Comparison of ENCODE assay signal across 11 mouse cellular contexts in genomic region chr2:125428811-125429438, GRCm38 (mm10).
DNase-seq lines count a peak whose midpoint lies in the region; ATAC-seq and TF ChIP-seq lines count a peak whose summit lies in the region.
"Had no signal": no experiment of that assay in that cellular context is flagged by ENCODE, and none has a peak within 500 bp of the region (broad histone marks: within the 10 kb centered on the region; RNA-seq: fewer than 3 reads in every experiment).

No protein-coding gene starts in this region.

- no peak overlapping the region for H3K9ac ChIP-seq in kidney, embryonic 15.5 days
- H3K9ac ChIP-seq in hindbrain, embryonic 13.5 days, result no peak overlapping the region
- H3K9ac ChIP-seq: limb, embryonic 15.5 days had no signal

- TF ChIP-seq CTCF in kidney, adult 2 months (conservative IDR thresholded peaks at IDR 0.05; ENCODE audit: insufficient read depth, insufficient read length, low read depth, low read length), result no peak

- no peak for DNase-seq in cerebellum, adult 11-12 months
- peak; percentile 53 for DNase-seq in kidney, adult 2 months
- peak; percentile 40 to 67 for DNase-seq in gastrocnemius, adult 8-10 months (ENCODE audit: low spot score in 2 of 2)
- DNase-seq in lung, postnatal 10 days, result peak; percentile 35
- DNase-seq in natural killer cell, adult 2 months (ENCODE audit: low spot score in 2 of 2), result no peak

- peaks cover 12% of the 10 kb centered on the region for H3K4me1 ChIP-seq in kidney, adult 2 months (ENCODE audit: control insufficient read depth, insufficient read depth, low read length)
- H3K4me1 ChIP-seq in kidney, embryonic 15.5 days, result no peaks in the 10 kb centered on the region
- no peaks in the 10 kb centered on the region for H3K4me1 ChIP-seq in hindbrain, embryonic 13.5 days (replicated peaks)

- no peaks in the 10 kb centered on the region for H3K36me3 ChIP-seq in kidney, adult 2 months (ENCODE audit: control insufficient read depth, insufficient read depth, low read length)
- H3K36me3 ChIP-seq in kidney, embryonic 15.5 days, result no peaks in the 10 kb centered on the region
- H3K36me3 ChIP-seq in hindbrain, embryonic 13.5 days, result no peaks in the 10 kb centered on the region

- no peak overlapping the region for H3K4me3 ChIP-seq in kidney, adult 2 months (ENCODE audit: insufficient read depth, low read depth, low read length)
- no peak overlapping the region for H3K4me3 ChIP-seq in kidney, embryonic 15.5 days (replicated peaks)
- H3K4me3 ChIP-seq in hindbrain, embryonic 13.5 days, result no peak overlapping the region
- H3K4me3 ChIP-seq: limb, embryonic 15.5 days had no signal

- no peak overlapping the region for H3K4me2 ChIP-seq in kidney, embryonic 15.5 days
- no peak overlapping the region for H3K4me2 ChIP-seq in hindbrain, embryonic 13.5 days
- H3K4me2 ChIP-seq: limb, embryonic 15.5 days had no signal

- no peaks in the 10 kb centered on the region for H3K27me3 ChIP-seq in kidney, adult 2 months (replicated peaks; ENCODE audit: control insufficient read depth, insufficient read depth, low read length)
- H3K27me3 ChIP-seq in kidney, embryonic 15.5 days, result no peaks in the 10 kb centered on the region
- no peaks in the 10 kb centered on the region for H3K27me3 ChIP-seq in hindbrain, embryonic 13.5 days
- H3K27me3 ChIP-seq: limb, embryonic 15.5 days; Patski had no signal

- TF ChIP-seq POLR2A in kidney, adult 2 months (IDR thresholded peaks at IDR 0.05; ENCODE audit: low read depth, low read length), result no peak

- H3K9me3 ChIP-seq in kidney, embryonic 15.5 days (replicated peaks), result no peaks in the 10 kb centered on the region
- no peaks in the 10 kb centered on the region for H3K9me3 ChIP-seq in hindbrain, embryonic 13.5 days
- H3K9me3 ChIP-seq: limb, embryonic 15.5 days had no signal

- H3K27ac ChIP-seq in kidney, adult 2 months (ENCODE audit: insufficient read depth, low read depth, low read length), result no peak overlapping the region
- no peak overlapping the region for H3K27ac ChIP-seq in kidney, embryonic 15.5 days
- H3K27ac ChIP-seq in hindbrain, embryonic 13.5 days, result no peak overlapping the region
- H3K27ac ChIP-seq: limb, embryonic 15.5 days had no signal

- WGBS in kidney, adult 2 months, result 61% methylated on average over 10 of the region's 10 CpGs
- WGBS in kidney, embryonic 15.5 days, result 75% methylated on average over 10 of the region's 10 CpGs
- 90% methylated on average over 10 of the region's 10 CpGs for WGBS in hindbrain, embryonic 13.5 days

- peak; percentile 65; the same call in 1 of the 2 replicates for ATAC-seq in cerebellum, adult (ENCODE audit: insufficient number of reproducible peaks, low FRiP score, low TSS enrichment)
- ATAC-seq in kidney, embryonic 15.5 days (replicated peaks; ENCODE audit: low FRiP score), result no peak
- no peak for ATAC-seq in hindbrain, embryonic 13.5 days (ENCODE audit: low FRiP score)
- ATAC-seq: intestine, postnatal 0 days; Patski had no signal

Comparison
In these comparisons a context has a peak if more than half of its experiments do, and no peak if none do; other contexts are left out.
1. DNase-seq: peak in kidney, adult 2 months (single experiment), gastrocnemius, adult 8-10 months (2 of 2) and lung, postnatal 10 days (single experiment); none in cerebellum, adult 11-12 months (single experiment) and natural killer cell, adult 2 months (0 of 2).